Mouse (Mus musculus): ENCODE measurements around the gene Gm4969. TPM values are rescaled to one million over a fixed set of nuclear protein-coding genes. Genes with fewer than 3 reads are reported as not detected.

Gm4969 gene
- total RNA-seq, 2 experiments from 2014 or later = not detected

Other genes starting within 250 kb of the Gm4969 start
- gene Pglyrp1, start 247.0 kb downstream of the Gm4969 start, total RNA-seq (2015; ENCODE audit: low replicate concordance) = 151 and 220 TPM in 2 replicates
- 10.8 and 18.9 TPM in 2 replicates for gene Pglyrp1, start 247.0 kb downstream of the Gm4969 start, total RNA-seq (2017; ENCODE audit: low replicate concordance)
- 10.1 and 19.8 TPM in 2 replicates for gene Ccdc61, start 208.0 kb downstream of the Gm4969 start, total RNA-seq (2015; ENCODE audit: low replicate concordance)
- gene Ccdc61, start 208.0 kb downstream of the Gm4969 start, total RNA-seq (2017; ENCODE audit: low replicate concordance) = 1.7 and 4.6 TPM in 2 replicates
- gene Nova2, start 192.5 kb downstream of the Gm4969 start, total RNA-seq (2015; ENCODE audit: low replicate concordance) = not detected in 2 replicates
- not detected in 2 replicates for gene Nova2, start 192.5 kb downstream of the Gm4969 start, total RNA-seq (2017; ENCODE audit: low replicate concordance)
- not detected in 2 replicates for gene Nanos2, start 131.0 kb downstream of the Gm4969 start, total RNA-seq (2015; ENCODE audit: low replicate concordance)
- not detected in 2 replicates for gene Nanos2, start 131.0 kb downstream of the Gm4969 start, total RNA-seq (2017; ENCODE audit: low replicate concordance)
- gene Mypop, start 127.1 kb downstream of the Gm4969 start, total RNA-seq (2015; ENCODE audit: low replicate concordance) = not detected in 2 replicates
- not detected in 2 replicates for gene Mypop, start 127.1 kb downstream of the Gm4969 start, total RNA-seq (2017; ENCODE audit: low replicate concordance)
- 4.6 and 6.1 TPM in 2 replicates for gene Irf2bp1, start 114.3 kb downstream of the Gm4969 start, total RNA-seq (2015; ENCODE audit: low replicate concordance)
- 3.3 and 6.5 TPM in 2 replicates for gene Irf2bp1, start 114.3 kb downstream of the Gm4969 start, total RNA-seq (2017; ENCODE audit: low replicate concordance)
- not detected in 2 replicates for gene Foxa3, start 94.8 kb downstream of the Gm4969 start, total RNA-seq (2015; ENCODE audit: low replicate concordance)
- not detected in 2 replicates for gene Foxa3, start 94.8 kb downstream of the Gm4969 start, total RNA-seq (2017; ENCODE audit: low replicate concordance)
- gene Sympk, start 94.0 kb downstream of the Gm4969 start, total RNA-seq (2015; ENCODE audit: low replicate concordance) = 42.8 and 51.5 TPM in 2 replicates
- 37.7 and 52.8 TPM in 2 replicates for gene Sympk, start 94.0 kb downstream of the Gm4969 start, total RNA-seq (2017; ENCODE audit: low replicate concordance)
- not detected in 2 replicates for gene Rsph6a, start 63.7 kb downstream of the Gm4969 start, total RNA-seq (2015; ENCODE audit: low replicate concordance)
- gene Rsph6a, start 63.7 kb downstream of the Gm4969 start, total RNA-seq (2017; ENCODE audit: low replicate concordance) = not detected in 2 replicates
- gene Dmwd, start 42.1 kb downstream of the Gm4969 start, total RNA-seq (2015; ENCODE audit: low replicate concordance) = 17.7 and 33.1 TPM in 2 replicates
- gene Dmwd, start 42.1 kb downstream of the Gm4969 start, total RNA-seq (2017; ENCODE audit: low replicate concordance) = 13.1 and 19.4 TPM in 2 replicates
- gene Dmpk, start 34.5 kb downstream of the Gm4969 start, total RNA-seq (2015; ENCODE audit: low replicate concordance) = 15.9 and 18.4 TPM in 2 replicates
- gene Dmpk, start 34.5 kb downstream of the Gm4969 start, total RNA-seq (2017; ENCODE audit: low replicate concordance) = 4.2 and 5.0 TPM in 2 replicates
- not detected in 2 replicates for gene Six5, start 23.8 kb downstream of the Gm4969 start, total RNA-seq (2015; ENCODE audit: low replicate concordance)
- gene Six5, start 23.8 kb downstream of the Gm4969 start, total RNA-seq (2017; ENCODE audit: low replicate concordance) = 0.13 TPM in 1 of 2 replicates, not detected in the other
- 4.7 and 5.0 TPM in 2 replicates for gene Fbxo46, start 1.5 kb upstream of the Gm4969 start, total RNA-seq (2015; ENCODE audit: low replicate concordance)
- gene Fbxo46, start 1.5 kb upstream of the Gm4969 start, total RNA-seq (2017; ENCODE audit: low replicate concordance) = 6.3 and 7.3 TPM in 2 replicates
- gene Qpctl, start 30.9 kb upstream of the Gm4969 start, total RNA-seq (2015; ENCODE audit: low replicate concordance) = 2.5 and 2.9 TPM in 2 replicates
- gene Qpctl, start 30.9 kb upstream of the Gm4969 start, total RNA-seq (2017; ENCODE audit: low replicate concordance) = 1.9 TPM in 2 replicates
- 15.5 and 22.0 TPM in 2 replicates for gene Snrpd2, start 31.4 kb upstream of the Gm4969 start, total RNA-seq (2015; ENCODE audit: low replicate concordance)
- 5.4 and 15.7 TPM in 2 replicates for gene Snrpd2, start 31.4 kb upstream of the Gm4969 start, total RNA-seq (2017; ENCODE audit: low replicate concordance)
- gene Gipr, start 47.8 kb upstream of the Gm4969 start, total RNA-seq (2015; ENCODE audit: low replicate concordance) = not detected in 2 replicates
- not detected in 2 replicates for gene Gipr, start 47.8 kb upstream of the Gm4969 start, total RNA-seq (2017; ENCODE audit: low replicate concordance)
- gene Eml2, start 58.1 kb upstream of the Gm4969 start, total RNA-seq (2015; ENCODE audit: low replicate concordance) = 2.5 TPM in 1 of 2 replicates, not detected in the other
- gene Eml2, start 58.1 kb upstream of the Gm4969 start, total RNA-seq (2017; ENCODE audit: low replicate concordance) = 1.3 TPM in 1 of 2 replicates, not detected in the other
- not detected in 2 replicates for gene Gpr4, start 94.2 kb upstream of the Gm4969 start, total RNA-seq (2015; ENCODE audit: low replicate concordance)
- gene Gpr4, start 94.2 kb upstream of the Gm4969 start, total RNA-seq (2017; ENCODE audit: low replicate concordance) = not detected in 2 replicates
- 19.8 and 25.6 TPM in 2 replicates for gene Opa3, start 110.0 kb upstream of the Gm4969 start, total RNA-seq (2015; ENCODE audit: low replicate concordance)
- 20.0 and 22.7 TPM in 2 replicates for gene Opa3, start 110.0 kb upstream of the Gm4969 start, total RNA-seq (2017; ENCODE audit: low replicate concordance)
- 34.0 and 58.7 TPM in 2 replicates for gene Vasp, start 153.4 kb upstream of the Gm4969 start, total RNA-seq (2015; ENCODE audit: low replicate concordance)
- gene Vasp, start 153.4 kb upstream of the Gm4969 start, total RNA-seq (2017; ENCODE audit: low replicate concordance) = 17.9 and 26.7 TPM in 2 replicates
- not detected in 2 replicates for gene Ppm1n, start 161.7 kb upstream of the Gm4969 start, total RNA-seq (2015; ENCODE audit: low replicate concordance)
- gene Ppm1n, start 161.7 kb upstream of the Gm4969 start, total RNA-seq (2017; ENCODE audit: low replicate concordance) = not detected in 2 replicates
- 4.0 TPM in 1 of 2 replicates, not detected in the other for gene Rtn2, start 164.3 kb upstream of the Gm4969 start, total RNA-seq (2015; ENCODE audit: low replicate concordance)
- gene Rtn2, start 164.3 kb upstream of the Gm4969 start, total RNA-seq (2017; ENCODE audit: low replicate concordance) = not detected in 2 replicates
- 6.3 and 7.9 TPM in 2 replicates for gene Fosb, start 191.7 kb upstream of the Gm4969 start, total RNA-seq (2015; ENCODE audit: low replicate concordance)
- gene Fosb, start 191.7 kb upstream of the Gm4969 start, total RNA-seq (2017; ENCODE audit: low replicate concordance) = 1.3 and 3.3 TPM in 2 replicates
- gene Ercc1, start 226.4 kb upstream of the Gm4969 start, total RNA-seq (2015; ENCODE audit: low replicate concordance) = 3.6 and 12.6 TPM in 2 replicates
- gene Ercc1, start 226.4 kb upstream of the Gm4969 start, total RNA-seq (2017; ENCODE audit: low replicate concordance) = 1.2 and 1.8 TPM in 2 replicates
- gene Cd3eap, start 241.1 kb upstream of the Gm4969 start, total RNA-seq (2015; ENCODE audit: low replicate concordance) = 2.1 and 3.6 TPM in 2 replicates
- 0.45 and 4.0 TPM in 2 replicates for gene Cd3eap, start 241.1 kb upstream of the Gm4969 start, total RNA-seq (2017; ENCODE audit: low replicate concordance)
- not detected in 2 replicates for gene Ppp1r13l, start 241.4 kb upstream of the Gm4969 start, total RNA-seq (2015; ENCODE audit: low replicate concordance)
- gene Ppp1r13l, start 241.4 kb upstream of the Gm4969 start, total RNA-seq (2017; ENCODE audit: low replicate concordance) = 0.64 and 1.7 TPM in 2 replicates